Mouse (Mus musculus): Measurements from ENCODE around the gene Gm9887. TPM values are rescaled to one million over a fixed set of nuclear protein-coding genes. Genes with fewer than 3 reads are reported as not detected.
A peak's percentile ranks its signal among the peaks of the same experiment; 100 is the strongest.

The Gm9887 gene
- total and polyA plus RNA-seq, 3 experiments, result 1.7 to 4.9 TPM; not detected in 1

- TF ChIP-seq MAZ (IDR thresholded peaks at IDR 0.05; ENCODE audit: low read depth, low read length) (peak; percentile 72; the same call in 1 of the 2 replicates), JUND (IDR thresholded peaks at IDR 0.05; ENCODE audit: low read depth, low read length) (no peak), MXI1 (IDR thresholded peaks at IDR 0.05; ENCODE audit: low read depth, low read length) (no peak; the same call in none of the 2 replicates), POLR2AphosphoS5 (IDR thresholded peaks at IDR 0.05; ENCODE audit: borderline replicate concordance, low read depth, low read length) (no peak), CHD2 (IDR thresholded peaks at IDR 0.05; ENCODE audit: low read length) (no peak)
These were observed at the start of gene Gm9887, which contains the start of gene Arf6 (continued) for GRCm38 (mm10) chr12:69371854-69372671.

- Histone ChIP-seq H3K4me3 (ENCODE audit: control insufficient read depth in 1 of 2, insufficient read depth in 1 of 2, low read depth in 2 of 2, low read length in 2 of 2) (no peak overlapping the region), H3K27ac (ENCODE audit: control insufficient read depth, low read depth, low read length) (no peak overlapping the region), H3K36me3 (ENCODE audit: control insufficient read depth in 1 of 2, insufficient read depth in 2 of 2, low read length in 2 of 2) (no peaks in the 10 kb centered on the region), H3K27me3 (ENCODE audit: control insufficient read depth in 1 of 2, insufficient read depth in 2 of 2, low read length in 2 of 2) (peaks cover 0 to 2% of the 10 kb centered on the region in 2 experiments; a peak in 1 of 4 replicates), H3K4me1 (ENCODE audit: control insufficient read depth in 1 of 2, insufficient read depth in 2 of 2, low read length in 2 of 2) (no peaks in the 10 kb centered on the region), H3K9ac (ENCODE audit: control insufficient read depth, low read depth, low read length, poor library complexity, severe bottlenecking) (no peak overlapping the region), H3K79me2 (ENCODE audit: control insufficient read depth, insufficient read depth, low read length, poor library complexity) (no peaks in the 10 kb centered on the region), H3K9me3 (replicated peaks; ENCODE audit: insufficient read depth, low read length) (no peaks in the 10 kb centered on the region)
- DNase-seq (ENCODE audit: low read depth, low spot score), result no peak
- TF ChIP-seq BHLHE40 (IDR thresholded peaks at IDR 0.05; ENCODE audit: borderline replicate concordance, low read depth, low read length) (no peak), ZMIZ1 (IDR thresholded peaks at IDR 0.05; ENCODE audit: low read depth, low read length) (no peak), ZNF384 (IDR thresholded peaks at IDR 0.05; ENCODE audit: low read depth, low read length) (no peak), RCOR1 (IDR thresholded peaks at IDR 0.05; ENCODE audit: low read depth, low read length) (no peak), ELF1 (IDR thresholded peaks at IDR 0.05; ENCODE audit: low read depth, low read length) (no peak), SMC3 (IDR thresholded peaks at IDR 0.05; ENCODE audit: low read depth, low read length) (no peak), NELFE (IDR thresholded peaks at IDR 0.05; ENCODE audit: low read depth, low read length) (no peak), MXI1 (IDR thresholded peaks at IDR 0.05; ENCODE audit: low read depth, low read length) (no peak)
These were observed 48.5 kb upstream of the Gm9887 start for GRCm38 (mm10) chr12:69420716-69421115.

- TF ChIP-seq EP300 (IDR thresholded peaks at IDR 0.05; ENCODE audit: low read depth in 1 of 2, low read length in 2 of 2) (no peak), POLR2AphosphoS2 (IDR thresholded peaks at IDR 0.05; ENCODE audit: low read length) (no peak), ZMIZ1 (IDR thresholded peaks at IDR 0.05; ENCODE audit: low read depth, low read length) (no peak), ELF1 (IDR thresholded peaks at IDR 0.05; ENCODE audit: low read depth, low read length) (no peak), SIN3A (IDR thresholded peaks at IDR 0.05; ENCODE audit: low read length) (no peak), TCF12 (IDR thresholded peaks at IDR 0.05; ENCODE audit: low read depth, low read length) (no peak), USF2 (IDR thresholded peaks at IDR 0.05; ENCODE audit: borderline replicate concordance in 1 of 2, insufficient read depth in 1 of 2, low read depth in 1 of 2, low read length in 2 of 2) (no peak), MYC (IDR thresholded peaks at IDR 0.05; ENCODE audit: low read depth, low read length) (no peak), USF1 (IDR thresholded peaks at IDR 0.05; ENCODE audit: low read depth, low read length) (no peak), MAFK (IDR thresholded peaks at IDR 0.05; ENCODE audit: borderline replicate concordance, low read depth, low read length) (no peak)
- no peak overlapping the region for H3K4me3 ChIP-seq (ENCODE audit: control insufficient read depth in 1 of 2, insufficient read depth in 1 of 2, low read depth in 2 of 2, low read length in 2 of 2)
- H3K27ac ChIP-seq (ENCODE audit: control insufficient read depth, low read depth, low read length), result no peak overlapping the region
- H3K36me3 ChIP-seq (ENCODE audit: control insufficient read depth in 1 of 2, insufficient read depth in 2 of 2, low read length in 2 of 2), result no peaks in the 10 kb centered on the region
- H3K27me3 ChIP-seq (ENCODE audit: control insufficient read depth in 1 of 2, insufficient read depth in 2 of 2, low read length in 2 of 2), result peaks cover 0 to 2% of the 10 kb centered on the region in 2 experiments; a peak in 1 of 4 replicates
- H3K9me3 ChIP-seq (replicated peaks; ENCODE audit: insufficient read depth, low read length), result no peaks in the 10 kb centered on the region
- DNase-seq (ENCODE audit: low read depth, low spot score), result no peak
- no peaks in the 10 kb centered on the region for H3K4me1 ChIP-seq (ENCODE audit: control insufficient read depth in 1 of 2, insufficient read depth in 2 of 2, low read length in 2 of 2)
- H3K79me2 ChIP-seq (ENCODE audit: control insufficient read depth, insufficient read depth, low read length, poor library complexity), result no peaks in the 10 kb centered on the region
- H3K9ac ChIP-seq (ENCODE audit: control insufficient read depth, low read depth, low read length, poor library complexity, severe bottlenecking), result no peak overlapping the region
These were observed 47.3 kb upstream of the Gm9887 start for GRCm38 (mm10) chr12:69419606-69420005.

Data from MEL (cell line).